Mouse (Mus musculus) mesoderm, embryonic 11.5 days (tissue): ENCODE measurements around the gene Por.

Experiments used
- DNase-seq: peaks from one replicate; pipeline ENCODE4 v3.0.0-alpha.2; 2012; ENCODE audit warnings: low read depth, low spot score

The Por gene

GRCm38 (mm10) chr5:135772519-135772918, 102.7 kb downstream of the Por start:
- DNase-seq: no peak

GRCm38 (mm10) chr5:135776546-135776945, 106.7 kb downstream of the Por start:
- no peak for DNase-seq

- peak; percentile 56 for DNase-seq
These were observed 108.1 kb downstream of the Por start, which contains the start of gene Styxl1 for GRCm38 (mm10) chr5:135777796-135778470. TSS of gene Styxl1 (minus strand) at chr5:135778385.

- DNase-seq: peak; percentile 100
These were observed 108.9 kb downstream of the Por start, which contains the start of gene Mdh2 for GRCm38 (mm10) chr5:135778471-135779445. TSS of gene Mdh2 (plus strand) at chr5:135778480.

GRCm38 (mm10) chr5:135780331-135780730, 110.5 kb downstream of the Por start:
- no peak for DNase-seq

GRCm38 (mm10) chr5:135782901-135783300, 113.1 kb downstream of the Por start:
- DNase-seq: no peak
